Mouse (Mus musculus): ENCODE data around the gene Lemd1. TPM values are rescaled to one million over a fixed set of nuclear protein-coding genes. Genes with fewer than 3 reads are reported as not detected.

The Lemd1 gene
- polyA plus RNA-seq, 1 experiment from 2014 or later, result 0.79 TPM

DNA sequence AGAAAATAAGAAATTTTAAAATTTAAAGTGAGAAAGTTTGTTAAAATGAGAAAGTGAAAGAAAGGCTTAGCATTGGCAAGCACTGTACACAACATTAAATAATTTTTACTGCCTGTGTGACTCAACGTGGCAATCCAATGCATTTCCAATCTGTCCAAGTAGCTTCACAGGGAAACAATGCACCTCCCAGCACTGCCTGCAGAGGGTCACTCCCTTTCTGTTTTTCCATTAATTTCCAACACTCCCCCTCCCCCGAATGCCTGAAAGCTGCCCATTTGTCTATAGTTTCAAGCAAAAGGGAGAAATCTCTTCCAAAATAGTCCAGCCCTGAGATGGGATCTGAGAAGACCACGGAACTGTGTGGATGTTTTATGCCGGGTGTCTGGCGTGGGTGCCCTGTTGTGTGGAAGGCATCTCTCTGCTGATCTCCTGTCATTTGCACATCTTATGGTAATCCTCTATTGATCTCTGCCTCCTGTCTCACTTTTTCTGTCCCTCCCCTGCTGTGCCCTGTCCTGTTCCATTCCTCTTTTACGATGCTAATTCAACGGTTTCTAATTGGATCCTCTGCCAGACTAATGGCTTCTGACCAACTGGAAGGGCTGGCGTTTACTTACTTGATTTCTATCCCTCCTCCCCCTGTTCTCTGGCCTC is 90.4 kb downstream of the Lemd1 start:
- 33% methylated on average over 8 of the region's 8 CpGs for WGBS
- ATAC-seq (ENCODE audit: insufficient number of reproducible peaks, low FRiP score, low TSS enrichment, low read depth), result no peak

DNA sequence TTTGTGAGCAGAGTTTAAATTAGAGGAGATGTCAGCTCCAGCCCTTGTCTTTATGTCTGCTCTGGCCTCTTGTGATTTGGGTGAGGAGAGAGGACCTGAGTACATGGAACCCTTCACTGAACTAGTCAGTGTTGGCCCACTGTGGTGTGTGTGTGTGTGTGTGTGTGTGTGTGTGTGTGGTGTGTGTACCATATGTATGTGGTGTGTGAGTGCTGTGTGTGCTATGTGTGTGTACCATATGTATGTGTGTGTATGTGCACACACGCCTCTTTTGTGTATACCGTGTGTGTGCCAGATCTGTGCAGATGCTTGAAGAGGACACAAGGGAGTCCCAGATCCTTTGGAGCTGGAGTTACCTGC is 90.9 kb downstream of the Lemd1 start:
- no peak overlapping the region for H3K9ac ChIP-seq
- H3K4me2 ChIP-seq (replicated peaks), result no peak overlapping the region
- no peak overlapping the region for H3K4me3 ChIP-seq (replicated peaks)
- no peaks in the 10 kb centered on the region for H3K27me3 ChIP-seq
- ATAC-seq (ENCODE audit: insufficient number of reproducible peaks, low FRiP score, low TSS enrichment, low read depth), result no peak
- H3K36me3 ChIP-seq, result no peaks in the 10 kb centered on the region
- no peaks in the 10 kb centered on the region for H3K4me1 ChIP-seq
- 82% methylated on average over 2 of the region's 2 CpGs for WGBS
- H3K27ac ChIP-seq (replicated peaks), result no peak overlapping the region
- H3K9me3 ChIP-seq (replicated peaks), result no peaks in the 10 kb centered on the region

More for the DNA sequence above, 90.4 kb downstream of the Lemd1 start:
- H3K4me3 ChIP-seq (replicated peaks), result no peak overlapping the region
- no peak overlapping the region for H3K27ac ChIP-seq (replicated peaks)
- no peak overlapping the region for H3K9ac ChIP-seq
- no peaks in the 10 kb centered on the region for H3K36me3 ChIP-seq
- H3K9me3 ChIP-seq (replicated peaks), result no peaks in the 10 kb centered on the region
- H3K27me3 ChIP-seq, result no peaks in the 10 kb centered on the region
- H3K4me1 ChIP-seq, result no peaks in the 10 kb centered on the region
- H3K4me2 ChIP-seq (replicated peaks), result no peak overlapping the region

DNA sequence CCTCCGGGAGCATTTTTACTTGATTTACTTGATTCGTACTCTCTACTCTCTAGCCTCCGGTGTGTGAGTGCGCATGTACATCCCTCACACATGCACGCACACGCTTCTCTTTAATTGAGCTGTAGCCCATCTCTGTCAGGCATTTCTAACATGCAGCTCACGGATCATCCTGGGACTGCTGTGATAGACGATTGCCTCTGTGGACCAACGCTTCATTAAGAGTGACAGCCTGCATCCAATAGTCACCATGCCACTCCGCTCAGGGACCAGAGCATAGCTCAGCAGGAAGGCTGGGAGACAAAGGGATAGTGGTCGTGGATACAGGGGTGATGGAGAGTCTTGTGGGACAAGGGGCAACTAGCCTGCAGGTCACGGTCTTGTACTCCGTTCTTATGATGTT is 91.8 kb downstream of the Lemd1 start:
- ATAC-seq (ENCODE audit: insufficient number of reproducible peaks, low FRiP score, low TSS enrichment, low read depth), result no peak
- Histone ChIP-seq H3K27ac (replicated peaks) (no peak overlapping the region), H3K27me3 (no peaks in the 10 kb centered on the region), H3K9ac (no peak overlapping the region), H3K4me3 (replicated peaks) (no peak overlapping the region), H3K36me3 (no peaks in the 10 kb centered on the region), H3K4me1 (no peaks in the 10 kb centered on the region), H3K9me3 (replicated peaks) (no peaks in the 10 kb centered on the region), H3K4me2 (replicated peaks) (no peak overlapping the region)
- WGBS, result 68% methylated on average over 13 of the region's 13 CpGs

DNA sequence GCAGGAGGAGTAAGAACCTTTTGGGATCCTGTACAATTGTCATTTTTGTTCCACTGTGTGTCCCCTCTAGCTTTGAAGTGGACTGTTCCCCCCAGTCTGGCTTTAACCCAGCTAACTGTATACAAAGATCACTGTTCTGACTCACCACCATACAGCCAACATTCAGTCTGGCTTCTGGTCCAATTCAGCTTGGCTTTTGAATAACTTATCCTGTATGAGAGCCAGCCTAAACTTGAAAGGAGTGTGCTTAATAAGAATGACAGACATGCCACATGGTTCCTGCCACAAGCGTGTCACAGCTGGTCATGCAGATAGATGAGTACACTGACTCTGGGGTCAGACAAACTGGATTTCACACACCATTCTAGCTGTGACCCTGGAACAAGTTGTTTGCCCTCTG is 95.5 kb downstream of the Lemd1 start:
- H3K4me2 ChIP-seq (replicated peaks), result no peak overlapping the region
- ATAC-seq (ENCODE audit: insufficient number of reproducible peaks, low FRiP score, low TSS enrichment, low read depth), result no peak
- no peak overlapping the region for H3K9ac ChIP-seq
- no peaks in the 10 kb centered on the region for H3K27me3 ChIP-seq
- 73% methylated on average over 1 of the region's 1 CpGs for WGBS
- no peaks in the 10 kb centered on the region for H3K9me3 ChIP-seq (replicated peaks)
- peaks cover 11% of the 10 kb centered on the region for H3K4me1 ChIP-seq
- no peak overlapping the region for H3K4me3 ChIP-seq (replicated peaks)
- H3K36me3 ChIP-seq, result no peaks in the 10 kb centered on the region
- H3K27ac ChIP-seq (replicated peaks), result no peak overlapping the region

DNA sequence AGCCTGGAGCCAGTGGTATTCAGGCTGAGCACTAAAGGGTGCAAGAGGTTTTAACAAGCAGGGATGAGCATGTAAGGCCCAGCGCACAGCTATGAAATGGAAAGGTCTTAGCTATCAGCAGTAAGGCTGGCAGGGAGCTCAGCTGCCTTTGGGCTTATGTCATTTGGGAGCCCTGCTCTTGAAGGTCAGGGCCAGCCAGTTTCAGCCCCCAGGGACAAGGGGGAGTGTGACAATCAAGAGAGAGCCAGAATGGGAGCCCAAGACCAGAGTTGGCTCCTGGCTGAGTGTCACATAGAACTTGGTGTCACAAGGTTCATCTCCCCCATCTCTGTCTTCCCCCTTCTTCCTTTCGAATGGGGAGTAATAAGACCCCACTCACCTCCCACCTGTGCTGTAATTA is 96.2 kb downstream of the Lemd1 start:
- no peak overlapping the region for H3K27ac ChIP-seq (replicated peaks)
- WGBS, result 78% methylated on average over 2 of the region's 2 CpGs

DNA sequence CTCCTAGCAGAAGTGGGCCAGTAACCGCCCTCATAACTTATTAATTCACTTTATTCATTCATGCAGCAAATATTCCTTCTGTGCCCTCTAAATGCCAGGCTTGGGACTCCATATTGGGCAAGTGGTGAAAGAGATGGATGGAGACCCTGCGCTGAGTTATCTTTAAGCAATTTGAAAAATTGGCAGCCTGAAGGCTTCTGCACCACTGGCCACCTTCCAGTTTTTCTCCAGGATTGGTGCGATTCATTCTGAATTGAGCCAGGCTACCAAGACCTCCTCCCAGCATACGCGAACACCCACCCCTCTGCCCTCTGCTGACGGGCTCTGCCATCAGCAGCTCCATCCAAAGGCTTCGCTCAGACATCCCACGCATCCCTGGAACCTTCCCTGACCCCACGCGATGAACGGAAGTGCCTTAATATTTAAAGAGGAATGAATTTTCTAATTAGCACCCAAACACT is 96.8 kb downstream of the Lemd1 start:
- Histone ChIP-seq H3K4me1 (peaks cover 23% of the 10 kb centered on the region), H3K4me3 (replicated peaks) (no peak overlapping the region), H3K4me2 (replicated peaks) (no peak overlapping the region), H3K9ac (no peak overlapping the region), H3K9me3 (replicated peaks) (no peaks in the 10 kb centered on the region), H3K36me3 (no peaks in the 10 kb centered on the region), H3K27ac (replicated peaks) (no peak overlapping the region), H3K27me3 (no peaks in the 10 kb centered on the region)
- ATAC-seq (ENCODE audit: insufficient number of reproducible peaks, low FRiP score, low TSS enrichment, low read depth), result no peak
- 20% methylated on average over 11 of the region's 11 CpGs for WGBS

More for the DNA sequence above, 96.2 kb downstream of the Lemd1 start:
- Histone ChIP-seq H3K4me2 (replicated peaks) (no peak overlapping the region), H3K9me3 (replicated peaks) (no peaks in the 10 kb centered on the region), H3K36me3 (no peaks in the 10 kb centered on the region), H3K4me1 (peaks cover 18% of the 10 kb centered on the region), H3K9ac (no peak overlapping the region), H3K4me3 (replicated peaks) (no peak overlapping the region), H3K27me3 (no peaks in the 10 kb centered on the region)
- ATAC-seq (ENCODE audit: insufficient number of reproducible peaks, low FRiP score, low TSS enrichment, low read depth), result no peak

DNA sequence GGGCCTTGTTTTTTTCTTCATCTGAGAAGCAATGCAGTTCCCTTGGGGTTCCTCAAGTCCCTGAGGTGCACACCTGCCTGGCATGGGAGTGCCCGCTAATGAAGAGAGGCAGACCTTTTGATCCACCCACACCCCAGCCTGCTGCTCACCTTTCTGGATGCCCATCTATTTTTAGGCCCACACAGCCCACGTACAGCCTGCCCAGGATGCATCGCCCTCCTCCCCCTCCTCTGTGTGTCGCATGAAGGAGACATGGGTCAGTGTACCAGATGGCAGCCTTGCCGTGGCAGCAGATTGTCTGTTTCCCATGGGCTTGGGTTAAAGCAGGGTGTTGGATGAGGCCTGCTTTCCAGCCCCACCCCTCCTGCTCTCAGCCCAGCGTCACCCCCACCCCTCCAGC is 98.7 kb downstream of the Lemd1 start:
- Histone ChIP-seq H3K9ac (no peak overlapping the region), H3K9me3 (replicated peaks) (no peaks in the 10 kb centered on the region), H3K4me2 (replicated peaks) (no peak overlapping the region), H3K27me3 (no peaks in the 10 kb centered on the region), H3K4me3 (replicated peaks) (no peak overlapping the region), H3K36me3 (no peaks in the 10 kb centered on the region), H3K27ac (replicated peaks) (no peak overlapping the region), H3K4me1 (peaks cover 25% of the 10 kb centered on the region)
- ATAC-seq (ENCODE audit: insufficient number of reproducible peaks, low FRiP score, low TSS enrichment, low read depth), result no peak
- WGBS, result 68% methylated on average over 6 of the region's 6 CpGs

DNA sequence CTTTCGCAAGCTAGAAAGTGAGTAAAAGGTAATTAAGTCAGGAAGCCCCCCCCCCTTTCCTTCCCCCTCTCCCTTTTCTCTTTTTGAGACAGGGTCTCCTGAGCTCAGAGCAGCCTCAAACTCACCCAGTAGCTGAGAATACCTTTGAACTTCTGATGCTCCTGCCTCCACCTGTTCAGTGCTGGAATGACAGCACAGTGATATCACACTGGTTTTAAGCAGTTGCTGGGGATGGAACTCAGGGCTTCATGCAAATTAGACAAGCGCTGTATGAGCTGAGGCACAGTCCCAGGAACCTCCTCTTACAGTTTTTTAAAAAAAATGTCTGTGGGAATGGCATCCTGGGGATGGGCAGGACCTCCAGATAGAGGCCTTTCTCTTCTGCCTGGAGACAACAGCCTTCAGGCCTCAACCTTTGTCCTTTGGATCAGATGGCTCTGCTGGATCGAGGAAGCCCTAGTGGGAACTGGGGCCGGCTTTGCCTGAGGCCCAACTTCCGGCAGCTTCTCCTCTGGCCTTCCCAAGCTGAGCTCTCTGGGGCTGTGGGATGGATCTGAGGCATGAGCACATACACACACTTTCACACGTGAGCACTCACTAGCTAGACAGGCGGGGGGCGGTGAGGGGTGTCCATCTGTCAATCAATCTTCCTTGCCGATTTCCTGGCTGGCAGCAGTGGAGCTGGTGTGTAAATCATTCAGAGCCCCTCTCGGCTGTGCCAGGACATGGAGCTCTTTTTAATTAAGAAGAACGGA is 99.9 kb downstream of the Lemd1 start:
- Histone ChIP-seq H3K4me2 (replicated peaks) (no peak overlapping the region), H3K9ac (no peak overlapping the region), H3K4me1 (peaks cover 25% of the 10 kb centered on the region), H3K27ac (replicated peaks) (peak overlapping the region; percentile 53; the same call in 1 of the 2 replicates), H3K9me3 (replicated peaks) (no peaks in the 10 kb centered on the region), H3K36me3 (no peaks in the 10 kb centered on the region), H3K27me3 (0 out of 2 replicates have a peak, but pooled peaks cover 4% of the 10 kb centered on the region), H3K4me3 (replicated peaks) (no peak overlapping the region)
- 40% methylated on average over 11 of the region's 11 CpGs for WGBS
- ATAC-seq (ENCODE audit: insufficient number of reproducible peaks, low FRiP score, low TSS enrichment, low read depth), result no peak

DNA sequence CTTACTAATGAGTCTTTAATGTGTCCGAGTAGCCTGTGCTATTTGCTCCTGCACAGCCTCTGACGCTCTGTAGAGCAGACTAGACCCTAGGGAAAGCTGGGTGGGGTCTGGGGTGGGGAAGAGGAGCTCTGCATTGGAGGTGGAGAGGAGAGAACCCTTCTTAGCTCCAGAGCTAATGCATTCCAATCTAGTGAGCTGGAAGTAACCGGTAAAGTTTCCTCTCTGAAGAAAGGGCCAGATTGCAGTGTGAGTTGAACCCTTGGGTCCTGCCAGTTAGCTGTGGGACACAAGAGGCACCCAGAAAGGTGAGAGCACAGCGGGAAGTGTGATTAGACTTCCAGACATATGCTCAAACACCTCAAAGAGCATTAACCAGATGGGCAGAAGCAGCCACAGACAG is 100.5 kb downstream of the Lemd1 start:
- Histone ChIP-seq H3K27ac (replicated peaks) (peak overlapping the region; percentile 53), H3K4me3 (replicated peaks) (no peak overlapping the region), H3K36me3 (no peaks in the 10 kb centered on the region), H3K4me1 (peaks cover 25% of the 10 kb centered on the region), H3K9ac (no peak overlapping the region), H3K9me3 (replicated peaks) (no peaks in the 10 kb centered on the region), H3K4me2 (replicated peaks) (no peak overlapping the region), H3K27me3 (0 out of 2 replicates have a peak, but pooled peaks cover 4% of the 10 kb centered on the region)
- ATAC-seq (ENCODE audit: insufficient number of reproducible peaks, low FRiP score, low TSS enrichment, low read depth), result no peak
- WGBS, result 30% methylated on average over 4 of the region's 4 CpGs

DNA sequence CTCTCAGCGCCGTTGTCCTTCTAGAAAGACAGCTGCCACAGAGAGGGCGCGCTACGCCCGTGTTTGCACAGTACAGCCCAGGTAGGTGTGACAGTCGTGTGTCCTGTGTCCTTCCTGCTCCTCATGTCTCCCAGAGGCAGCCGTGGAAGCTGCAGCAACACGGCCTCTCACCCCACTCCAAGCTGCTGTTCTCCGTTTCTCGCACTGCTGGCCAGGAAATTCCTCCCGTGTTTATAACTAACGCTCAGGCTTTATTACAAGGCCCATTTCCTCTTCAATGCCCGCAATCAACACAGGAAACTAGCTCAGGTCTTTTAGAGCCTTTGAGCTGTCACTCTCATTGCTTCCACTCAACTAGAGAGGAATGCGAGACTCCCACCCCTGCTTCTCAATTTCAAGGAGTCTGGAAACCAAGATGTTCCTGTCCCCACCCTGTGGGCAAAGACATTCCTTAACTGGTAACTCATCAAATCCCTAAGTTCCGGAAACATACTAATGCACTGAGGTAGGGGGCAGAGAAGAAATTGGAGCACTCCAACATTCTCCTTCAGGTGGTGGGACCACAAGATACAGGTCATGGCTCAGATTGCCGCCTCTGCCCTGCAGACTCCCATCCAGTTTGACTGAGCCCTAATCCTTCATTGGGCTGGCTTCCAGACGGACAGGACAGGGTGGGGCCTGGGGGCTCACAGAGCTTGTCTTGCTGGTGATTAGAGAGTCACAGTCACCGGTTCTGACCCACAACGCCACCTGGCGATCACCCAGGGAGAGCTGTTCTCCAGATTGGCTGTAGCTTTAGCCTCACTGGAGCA is 101.3 kb downstream of the Lemd1 start:
- ATAC-seq (ENCODE audit: insufficient number of reproducible peaks, low FRiP score, low TSS enrichment, low read depth), result 0 out of 2 replicates have a peak, but pooled peaks have one; percentile 36
- H3K36me3 ChIP-seq, result no peaks in the 10 kb centered on the region
- no peak overlapping the region for H3K4me2 ChIP-seq (replicated peaks)
- no peaks in the 10 kb centered on the region for H3K9me3 ChIP-seq (replicated peaks)
- H3K4me1 ChIP-seq, result peaks cover 25% of the 10 kb centered on the region
- H3K9ac ChIP-seq, result no peak overlapping the region
- H3K4me3 ChIP-seq (replicated peaks), result no peak overlapping the region
- H3K27ac ChIP-seq (replicated peaks), result peak overlapping the region; percentile 53
- H3K27me3 ChIP-seq, result peaks cover 7% of the 10 kb centered on the region
- 34% methylated on average over 21 of the region's 21 CpGs for WGBS

DNA sequence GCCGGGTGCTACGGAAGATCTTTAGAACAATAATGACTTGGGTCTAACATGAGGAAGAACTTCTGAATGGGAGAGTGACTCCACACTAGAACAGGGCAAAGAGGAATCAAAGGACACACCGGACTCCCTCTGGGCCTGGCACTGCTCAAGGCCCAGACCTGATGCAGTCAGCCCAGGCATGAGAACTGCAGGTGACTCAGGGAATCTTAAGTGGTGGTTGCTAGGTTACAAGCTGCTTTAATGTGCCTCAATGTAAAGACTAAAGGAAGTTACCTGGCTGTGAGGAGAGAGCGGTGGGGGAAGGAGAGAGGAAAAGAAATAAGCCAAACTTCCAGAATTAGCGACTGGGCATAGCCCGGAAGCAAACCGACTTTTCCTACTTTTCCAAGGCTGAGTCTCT is 104.3 kb downstream of the Lemd1 start:
- Histone ChIP-seq H3K36me3 (no peaks in the 10 kb centered on the region), H3K4me2 (replicated peaks) (no peak overlapping the region), H3K4me3 (replicated peaks) (no peak overlapping the region), H3K27me3 (peaks cover 35% of the 10 kb centered on the region), H3K9ac (no peak overlapping the region), H3K4me1 (peaks cover 40% of the 10 kb centered on the region), H3K9me3 (replicated peaks) (no peaks in the 10 kb centered on the region), H3K27ac (replicated peaks) (no peak overlapping the region)
- WGBS, result 60% methylated on average over 7 of the region's 7 CpGs
- ATAC-seq (ENCODE audit: insufficient number of reproducible peaks, low FRiP score, low TSS enrichment, low read depth), result no peak

Measured in embryonic facial prominence, embryonic 15.5 days (tissue).